Mouse (Mus musculus): ENCODE results near the gene Olfr313. TPM values are rescaled to one million over a fixed set of nuclear protein-coding genes. Genes with fewer than 3 reads are reported as not detected.
A peak's percentile ranks its signal among the peaks of the same experiment; 100 is the strongest.
"Not testable (repeated sequence)": the region's sequence is repeated elsewhere in the genome, so short reads cannot be mapped to it uniquely, and the experiment has no call there.

Gene Olfr313
- total RNA-seq, 2 experiments from 2014 or later = not detected

- H3K4me3 ChIP-seq = no peak within 1 kb of the TSS
- intact Hi-C loops (cut with DNase I) = no loop called here
- peak in 1 of 2 experiments; percentile 16 for DNase-seq (ENCODE audit: extremely low spot score in 1 of 2, low spot score in 2 of 2)
Observed at GRCm38 (mm10) chr11:58801558-58802228, 13.1 kb upstream of the Olfr313 start, which contains the start of gene Fam183b. TSS of gene Fam183b (minus strand) at chr11:58801960.

GRCm38 (mm10) chr11:58803871-58804270 lies 10.9 kb upstream of the Olfr313 start:
- no peak overlapping the region for H3K4me3 ChIP-seq
- no peak for TF ChIP-seq CTCF (IDR thresholded peaks at IDR 0.05)
- intact Hi-C loops (cut with DNase I) = no loop called here
- no peak overlapping the region for H3K27ac ChIP-seq
- no peak for DNase-seq (ENCODE audit: extremely low spot score in 1 of 2, low spot score in 2 of 2)

More at GRCm38 (mm10) chr11:58801558-58802228, 13.1 kb upstream of the Olfr313 start, which contains the start of gene Fam183b:
- TF ChIP-seq CTCF (IDR thresholded peaks at IDR 0.05) = no peak
- H3K27ac ChIP-seq = no peak within 1 kb of the TSS

- intact Hi-C loops (cut with DNase I) = no loop called here
- no peak overlapping the region for H3K27ac ChIP-seq
- no peak for DNase-seq (ENCODE audit: extremely low spot score in 1 of 2, low spot score in 2 of 2)
- H3K4me3 ChIP-seq = no peak overlapping the region
- TF ChIP-seq CTCF (IDR thresholded peaks at IDR 0.05) = no peak
Observed at GRCm38 (mm10) chr11:58804393-58804792, 10.4 kb upstream of the Olfr313 start.

- DNase-seq (ENCODE audit: extremely low spot score in 1 of 2, low spot score in 2 of 2) = no peak
- peak; percentile 24 for TF ChIP-seq CTCF (IDR thresholded peaks at IDR 0.05)
- Histone ChIP-seq H3K27ac (no peak overlapping the region), H3K4me3 (no peak overlapping the region)
- intact Hi-C loops (cut with DNase I) = no loop called here
Observed at GRCm38 (mm10) chr11:58812001-58812400, 2.8 kb upstream of the Olfr313 start.

- no peak for DNase-seq (ENCODE audit: extremely low spot score in 1 of 2, low spot score in 2 of 2)
- Histone ChIP-seq H3K4me3 (no peak overlapping the region), H3K27ac (no peak overlapping the region)
- intact Hi-C loops (cut with DNase I) = no loop called here
- TF ChIP-seq CTCF (IDR thresholded peaks at IDR 0.05) = no peak; the same call in 1 of the 2 replicates
Observed at GRCm38 (mm10) chr11:58815676-58816075, 876 bp downstream of the Olfr313 start.

- DNase-seq (ENCODE audit: extremely low spot score in 1 of 2, low spot score in 2 of 2); H3K4me3 ChIP-seq; intact Hi-C loops (cut with DNase I); H3K27ac ChIP-seq: not testable (repeated sequence)
Observed at GRCm38 (mm10) chr11:58828937-58829336, 14.1 kb downstream of the Olfr313 start, which contains the start of gene Olfr312. TSS of gene Olfr312 (plus strand) at chr11:58829237.

GRCm38 (mm10) chr11:58829764-58830163 lies 15.0 kb downstream of the Olfr313 start:
- Histone ChIP-seq H3K4me3 (no peak overlapping the region), H3K27ac (no peak overlapping the region)
- intact Hi-C loops (cut with DNase I) = no loop called here
- DNase-seq (ENCODE audit: extremely low spot score in 1 of 2, low spot score in 2 of 2) = no peak
- TF ChIP-seq CTCF (IDR thresholded peaks at IDR 0.05) = no peak

GRCm38 (mm10) chr11:58832541-58832940 lies 17.7 kb downstream of the Olfr313 start:
- DNase-seq (ENCODE audit: extremely low spot score in 1 of 2, low spot score in 2 of 2); H3K4me3 ChIP-seq; intact Hi-C loops (cut with DNase I); H3K27ac ChIP-seq: not testable (repeated sequence)

GRCm38 (mm10) chr11:58838951-58839350 lies 24.2 kb downstream of the Olfr313 start, which contains the start of gene Olfr311:
TSS of gene Olfr311 (plus strand) at chr11:58839251.
- intact Hi-C loops (cut with DNase I); DNase-seq (ENCODE audit: extremely low spot score in 1 of 2, low spot score in 2 of 2); H3K27ac ChIP-seq; H3K4me3 ChIP-seq: not testable (repeated sequence)

- Histone ChIP-seq H3K4me3 (peak within 1 kb of the TSS; percentile 81), H3K27ac (peak within 1 kb of the TSS; percentile 87)
- TF ChIP-seq CTCF (IDR thresholded peaks at IDR 0.05) = no peak
- peak; percentile 82 to 89 for DNase-seq (ENCODE audit: extremely low spot score in 1 of 2, low spot score in 2 of 2)
- intact Hi-C loops (cut with DNase I) = no loop called here
Observed at GRCm38 (mm10) chr11:58846919-58847461, 32.2 kb downstream of the Olfr313 start, which contains the start of gene Gm12258. TSS of gene Gm12258 (plus strand) at chr11:58847158.

- TF ChIP-seq CTCF (IDR thresholded peaks at IDR 0.05) = no peak
- Histone ChIP-seq H3K4me3 (peak overlapping the region; percentile 81), H3K27ac (peak overlapping the region; percentile 87)
- no peak for DNase-seq (ENCODE audit: extremely low spot score in 1 of 2, low spot score in 2 of 2)
- intact Hi-C loops (cut with DNase I) = no loop called here
Observed at GRCm38 (mm10) chr11:58847636-58848035, 32.8 kb downstream of the Olfr313 start.

- Histone ChIP-seq H3K4me3 (no peak overlapping the region), H3K27ac (no peak overlapping the region)
- intact Hi-C loops (cut with DNase I) = no loop called here
- no peak for TF ChIP-seq CTCF (IDR thresholded peaks at IDR 0.05)
- no peak for DNase-seq (ENCODE audit: extremely low spot score in 1 of 2, low spot score in 2 of 2)
Observed at GRCm38 (mm10) chr11:58849731-58850130, 34.9 kb downstream of the Olfr313 start.

All from left cerebral cortex, adult 2 months (tissue).